Mouse (Mus musculus) megakaryocyte, adult 5-6 weeks (primary cell): ENCODE results near the gene Fam81b. TPM values are rescaled to one million over a fixed set of nuclear protein-coding genes. Genes with fewer than 3 reads are reported as not detected.
A peak's percentile ranks its signal among the peaks of the same experiment; 100 is the strongest.
"Not testable (repeated sequence)": the region's sequence is repeated elsewhere in the genome, so short reads cannot be mapped to it uniquely, and the experiment has no call there.

Experiments used
- ATAC-seq: 2 replicates; pipeline ENCODE4 v1.8.0; 2016; ENCODE audit warnings: mild to moderate bottlenecking, inconsistent platforms; ENCODE audit not compliant: poor library complexity, severe bottlenecking
- total RNA-seq, 2 experiments: library from RNA; stranded (forward) in 1 of 2; stranded (reverse) in 1 of 2; fragments of 153-499, 151-499 nt in 1 of 2; fragments of 221-1000, 200-1000 nt in 1 of 2; gene quantifications; 2 replicates each; pipeline versions ENCODE4 v1.2.3 to v1.2.4; 2015 to 2017

Fam81b gene
- total RNA-seq (2015) (not detected in 2 replicates), total RNA-seq (2017) (not detected in 2 replicates)

GRCm38 (mm10) chr13:76304637-76305122 is at the start of gene Fam81b:
Gene Fam81b (minus strand): TSS chr13:76305072.
- ATAC-seq: no peak

GRCm38 (mm10) chr13:76345941-76346340 is 41.1 kb upstream of the Fam81b start:
- ATAC-seq: not testable (repeated sequence)

GRCm38 (mm10) chr13:76318635-76319034 is 13.8 kb upstream of the Fam81b start:
- no peak for ATAC-seq

DNA sequence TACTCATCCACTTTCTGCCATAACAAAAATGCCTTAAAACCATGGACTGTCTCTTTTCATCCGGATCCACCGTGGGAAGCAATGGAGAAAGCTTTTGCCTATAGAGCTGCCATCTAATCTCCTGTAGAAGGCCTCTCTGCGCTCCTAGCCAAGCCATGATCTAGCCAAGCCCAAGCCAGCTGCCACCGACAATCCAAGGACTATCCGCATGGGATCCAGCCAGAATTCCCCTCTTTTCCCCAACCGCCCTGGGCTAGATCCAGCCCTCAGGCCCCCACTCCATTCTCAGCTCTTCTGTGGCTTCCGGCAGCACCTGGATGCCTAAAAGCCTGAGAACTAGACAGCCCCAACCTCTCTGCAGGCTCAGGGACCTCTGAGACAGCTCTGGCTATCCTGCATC is 6.7 kb upstream of the Fam81b start:
- no peak for ATAC-seq

DNA sequence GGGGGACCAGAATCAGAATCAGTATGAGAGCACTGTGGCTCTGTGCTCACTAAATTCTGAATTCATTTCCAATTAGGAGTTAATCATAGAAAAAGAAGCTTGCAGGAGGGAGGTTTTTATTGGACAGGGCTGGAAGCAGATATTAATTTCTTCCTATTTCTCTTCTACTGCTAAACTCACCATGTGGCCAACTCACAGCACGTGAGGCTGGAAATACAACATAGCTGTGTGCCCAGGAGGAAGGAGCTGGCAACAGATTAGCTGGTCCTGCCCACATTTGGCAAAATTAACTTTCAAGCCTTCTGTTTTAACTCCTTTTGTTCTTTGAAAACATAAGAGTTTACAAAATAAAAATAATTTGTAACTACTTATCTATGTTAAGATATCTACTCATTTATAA is 3.9 kb upstream of the Fam81b start:
- no peak for ATAC-seq

DNA sequence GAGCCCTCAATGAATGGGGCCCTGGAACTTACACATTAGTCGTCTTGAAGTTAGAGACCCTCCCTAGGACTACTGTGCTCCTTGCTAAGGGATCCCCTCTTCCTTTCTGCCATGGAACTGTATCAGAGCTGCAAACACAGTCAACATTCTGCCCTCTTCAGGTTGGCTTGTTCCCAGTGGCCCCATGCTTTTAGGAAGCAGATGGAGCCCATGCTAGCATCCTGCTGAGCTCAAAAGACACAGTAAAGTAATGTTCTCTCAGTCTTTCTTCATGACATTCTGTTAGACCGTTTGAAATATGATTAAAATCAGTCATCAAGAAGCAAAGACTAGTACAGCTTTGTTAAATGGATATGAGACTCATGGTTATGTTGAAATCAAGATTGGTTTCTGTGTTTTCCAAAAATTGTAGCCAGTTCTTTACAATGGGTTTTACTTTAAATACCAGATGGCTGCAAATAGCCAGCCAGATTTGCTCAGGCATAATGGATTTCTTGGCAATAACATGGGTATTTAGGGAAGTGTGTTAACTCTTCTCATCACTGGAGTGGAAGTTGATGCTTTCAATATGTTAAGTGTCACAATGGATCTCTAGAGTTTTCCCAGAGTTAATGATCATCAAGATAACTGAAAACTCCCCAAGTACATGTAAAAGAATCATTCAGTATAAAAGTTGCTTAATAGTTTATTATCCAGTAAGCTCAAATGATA is 938 bp upstream of the Fam81b start:
- ATAC-seq: no peak

DNA sequence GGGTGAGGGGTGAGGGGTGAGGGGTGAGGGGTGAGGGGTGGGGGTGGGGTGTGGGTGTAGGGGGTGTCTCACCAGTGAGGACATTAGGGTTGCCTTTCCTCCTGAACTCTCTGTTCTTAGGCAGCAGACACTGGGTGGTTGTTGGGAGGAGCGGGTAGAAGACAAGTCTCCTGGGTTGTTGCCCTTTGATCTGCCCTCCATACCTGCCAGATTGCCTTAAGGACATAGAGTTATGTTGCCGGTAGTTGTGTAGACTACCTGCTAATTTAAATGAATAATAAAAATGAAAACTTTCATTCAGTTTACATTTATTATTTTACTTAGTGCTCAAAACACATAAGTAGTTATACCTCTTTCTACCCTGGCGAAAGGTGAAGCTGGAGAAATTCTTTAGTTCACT is 369 bp upstream of the Fam81b start:
- no peak for ATAC-seq

DNA sequence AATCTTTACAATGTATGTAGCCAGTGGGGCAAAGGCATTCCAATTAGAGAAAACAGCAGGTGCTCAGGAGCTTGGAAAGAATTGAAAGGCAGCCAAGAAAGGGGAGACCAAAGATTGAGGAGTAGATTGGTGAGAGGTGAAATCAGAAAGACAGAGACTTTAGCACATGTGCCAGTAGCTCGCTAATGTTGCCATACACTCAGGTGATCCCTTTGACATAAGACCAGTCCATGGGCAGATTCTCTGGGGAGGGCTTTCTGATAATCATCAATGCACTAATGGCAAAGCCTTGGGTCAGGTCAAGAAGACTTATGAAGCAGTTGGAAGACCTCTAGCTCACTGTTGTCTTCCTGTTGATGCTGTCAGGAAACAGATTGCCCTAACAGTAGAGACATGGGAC is 671 bp downstream of the Fam81b start:
- ATAC-seq: no peak

GRCm38 (mm10) chr13:76303160-76303559 is 1.7 kb downstream of the Fam81b start:
- ATAC-seq: no peak

DNA sequence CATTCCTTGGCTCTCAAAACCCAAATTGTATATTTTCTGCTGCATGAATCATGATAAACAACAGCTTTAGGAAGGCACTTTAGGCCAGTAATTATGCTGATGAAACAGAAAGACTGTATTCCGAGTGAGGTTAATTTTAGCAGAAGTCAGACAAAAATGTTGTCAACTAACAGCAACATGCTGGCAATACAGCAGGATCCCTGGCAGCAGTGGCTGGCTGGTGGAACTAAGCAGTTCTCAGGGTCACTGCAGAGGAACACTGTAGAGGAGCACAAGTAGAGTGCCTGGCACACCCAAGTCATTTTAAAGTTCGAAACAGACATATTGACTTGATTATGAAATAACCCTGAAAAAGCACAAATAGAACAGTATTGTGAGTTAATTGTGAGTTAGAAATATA is 2.8 kb downstream of the Fam81b start:
- no peak for ATAC-seq

DNA sequence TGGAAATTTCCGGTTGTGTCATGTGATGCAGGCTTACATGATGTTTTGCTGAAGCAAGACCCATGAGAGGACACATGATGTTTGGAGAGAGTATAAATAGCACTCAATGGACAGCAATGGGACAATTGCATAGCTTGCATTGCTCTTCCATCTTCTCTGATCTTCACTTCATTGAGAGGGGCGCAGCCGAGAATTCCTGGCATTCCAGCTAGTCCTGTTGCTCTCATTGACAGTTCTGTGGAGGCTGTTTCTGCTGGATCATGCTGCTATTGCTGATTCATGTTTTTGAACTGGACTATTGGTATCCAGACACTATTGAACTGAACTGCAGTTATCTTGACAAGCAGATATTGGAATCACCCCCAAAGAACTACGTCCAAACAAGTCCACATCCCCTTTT is 12.8 kb downstream of the Fam81b start:
- no peak for ATAC-seq

DNA sequence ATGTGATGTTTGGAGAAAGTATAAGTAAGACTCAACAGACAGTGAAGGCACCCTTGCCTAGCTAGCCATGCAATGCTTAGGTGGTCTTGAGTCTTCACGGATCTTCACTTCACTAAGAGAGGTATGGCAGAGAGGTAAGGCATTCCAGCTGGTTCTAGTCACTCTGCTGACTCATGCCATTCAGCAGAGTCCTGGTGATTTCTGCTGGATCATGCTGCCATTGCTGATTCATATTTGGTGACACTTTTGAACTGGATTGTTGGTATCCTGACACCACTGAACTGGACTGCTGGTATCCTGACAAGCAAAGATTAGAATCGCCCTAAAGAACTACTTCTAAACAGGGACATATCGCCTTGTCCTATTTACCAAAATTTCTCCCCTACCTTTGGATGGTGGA is 20.3 kb downstream of the Fam81b start:
- no peak for ATAC-seq

GRCm38 (mm10) chr13:76264361-76265026 is 40.4 kb downstream of the Fam81b start:
- no peak for ATAC-seq

DNA sequence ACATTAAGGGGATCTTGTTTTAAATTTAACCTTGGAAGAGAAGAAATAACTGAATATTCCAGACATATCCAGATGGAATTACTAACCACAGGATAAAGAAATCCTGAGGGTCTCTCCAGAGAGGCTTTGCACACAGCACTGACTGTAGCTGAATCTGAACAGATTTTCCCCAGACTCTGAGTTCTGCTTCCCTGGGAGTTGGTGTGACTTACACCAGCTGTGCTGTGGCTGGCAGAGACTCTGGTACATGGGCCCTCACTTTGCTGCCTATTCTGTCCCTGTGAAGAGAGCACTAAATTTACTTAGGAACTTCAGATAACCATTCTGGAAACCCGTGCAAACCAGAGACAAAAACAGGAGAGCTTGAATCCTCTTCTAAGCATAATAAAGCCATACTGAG is 46.1 kb downstream of the Fam81b start:
- ATAC-seq: no peak

GRCm38 (mm10) chr13:76256350-76256749 is 48.5 kb downstream of the Fam81b start:
- no peak for ATAC-seq

- ATAC-seq: no peak
These were observed 54.8 kb downstream of the Fam81b start for GRCm38 (mm10) chr13:76250092-76250491.

DNA sequence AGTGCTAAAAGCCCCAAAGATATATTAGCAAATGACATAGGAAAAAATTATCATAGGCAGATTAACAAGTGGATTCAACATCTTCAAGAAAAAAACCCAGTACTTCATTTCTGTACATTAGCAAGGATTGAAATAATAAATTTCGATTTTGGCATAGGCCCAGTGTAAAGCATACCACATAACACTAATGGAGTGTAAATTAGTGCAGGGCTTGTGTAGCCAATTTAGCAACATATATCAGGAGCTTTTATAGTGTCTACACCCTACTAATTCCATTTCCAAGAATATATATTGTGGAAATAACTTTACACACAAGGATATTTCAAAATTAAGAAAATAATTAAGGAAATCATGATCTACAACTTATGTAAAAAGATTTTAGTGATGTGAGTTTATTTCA is 55.8 kb downstream of the Fam81b start:
- no peak for ATAC-seq

DNA sequence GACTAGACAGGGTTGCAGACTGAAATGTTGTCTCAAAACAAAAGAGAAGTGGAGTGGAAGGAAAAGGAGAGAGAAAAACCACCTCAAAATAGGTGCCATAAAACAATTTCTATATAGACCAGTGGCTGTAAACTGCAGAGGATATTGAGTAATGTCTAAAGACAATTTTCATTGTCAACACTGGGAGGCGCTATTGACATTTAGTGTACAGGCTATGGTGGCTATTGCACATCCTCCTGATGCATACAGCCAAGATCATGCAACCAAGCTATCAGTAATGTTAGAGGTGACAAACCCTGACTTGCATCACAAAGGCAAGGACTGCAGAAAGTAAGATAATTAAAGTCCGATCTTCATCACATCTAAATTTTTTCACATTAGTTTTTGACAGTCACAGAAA is 89.5 kb downstream of the Fam81b start:
- ATAC-seq: no peak

DNA sequence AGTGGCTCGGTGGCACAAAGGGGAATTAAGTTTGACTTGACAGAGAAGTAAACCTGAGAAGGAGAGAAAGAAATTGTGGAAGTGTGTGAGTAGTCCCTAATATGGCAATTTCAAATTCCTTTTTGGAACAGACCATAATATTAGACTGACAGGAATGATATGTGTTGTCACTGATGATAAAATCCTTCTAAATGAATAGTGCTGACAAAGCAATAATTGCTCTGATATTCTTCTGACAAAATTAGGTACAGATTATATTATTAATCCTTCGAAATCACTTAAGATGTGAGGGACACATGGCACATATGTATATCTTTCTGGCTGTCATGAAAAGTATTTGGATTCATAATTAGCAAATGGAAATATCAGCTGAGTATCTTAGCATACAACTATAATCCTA is 89.9 kb downstream of the Fam81b start:
- ATAC-seq: no peak

DNA sequence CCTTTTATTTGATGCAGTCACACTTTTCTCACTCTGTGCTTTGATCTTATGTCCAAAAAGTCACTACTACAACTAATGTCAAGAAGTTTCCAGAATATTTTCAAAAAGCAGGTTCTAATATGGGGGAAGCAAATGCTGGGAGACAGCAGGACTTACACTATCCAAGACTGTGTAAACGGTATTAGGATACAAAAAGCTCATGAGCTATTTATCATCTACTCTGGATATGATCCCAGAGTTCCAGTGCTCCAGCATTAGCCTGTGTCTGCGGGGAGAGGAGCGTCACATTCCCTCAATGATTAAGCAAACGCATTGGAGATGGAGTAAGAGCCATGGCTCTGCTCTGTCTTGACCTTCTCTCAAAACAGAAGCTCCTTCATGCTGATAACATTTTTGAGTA is 104.9 kb downstream of the Fam81b start:
- ATAC-seq: no peak

- peak; percentile 66 for ATAC-seq
These were observed 107.5 kb downstream of the Fam81b start for GRCm38 (mm10) chr13:76197297-76197848.
